ENCODE assay signal across 20 mouse cellular contexts in genomic region chr2:72269651-72270341, GRCm38 (mm10). TPM values are rescaled to one million over a fixed set of nuclear protein-coding genes. Genes with fewer than 3 reads are reported as not detected.
DNase-seq lines count a peak whose midpoint lies in the region; ATAC-seq and TF ChIP-seq lines count a peak whose summit lies in the region.
"Had no signal": no experiment of that assay in that cellular context is flagged by ENCODE, and none has a peak within 500 bp of the region (broad histone marks: within the 10 kb centered on the region; RNA-seq: fewer than 3 reads in every experiment).

No protein-coding gene starts in this region.

- intact Hi-C loops in heart, adult 2 months (cut with DNase I) = no loop called here
- intact Hi-C loops in heart, postnatal 25 days (cut with DNase I) = no loop called here

- peak overlapping the region; percentile 85 for H3K27ac ChIP-seq in heart, adult 2 months
- peak overlapping the region; percentile 92 for H3K27ac ChIP-seq in bone marrow macrophage, adult 2 months (ENCODE audit: insufficient read depth, low read depth, low read length)
- H3K27ac ChIP-seq in heart, postnatal 0 days (ENCODE audit: low read depth) = peak overlapping the region; percentile 96
- peak overlapping the region; percentile 76 for H3K27ac ChIP-seq in macrophage
- no peak overlapping the region for H3K27ac ChIP-seq in liver, postnatal 0 days (ENCODE audit: low read depth)
- H3K27ac ChIP-seq: embryonic facial prominence, embryonic 15.5 days; left cerebral cortex, adult 2 months; limb, embryonic 12.5 days; liver, embryonic 15.5 days; midbrain, embryonic 12.5 days had no signal

- no peaks in the 10 kb centered on the region for H3K27me3 ChIP-seq in heart, adult 2 months (ENCODE audit: control insufficient read depth, insufficient read depth, low read length)
- no peaks in the 10 kb centered on the region for H3K27me3 ChIP-seq in heart, postnatal 0 days (ENCODE audit: control insufficient read depth, insufficient read depth, low read length)
- no peaks in the 10 kb centered on the region for H3K27me3 ChIP-seq in liver, postnatal 0 days (ENCODE audit: insufficient read depth, low read length)
- H3K27me3 ChIP-seq: embryonic facial prominence, embryonic 15.5 days; limb, embryonic 12.5 days; liver, embryonic 15.5 days; midbrain, embryonic 12.5 days had no signal

- TF ChIP-seq CTCF in heart, adult 2 months (IDR thresholded peaks at IDR 0.05) = no peak
- TF ChIP-seq CTCF in bone marrow macrophage, adult 2 months (IDR thresholded peaks at IDR 0.05; ENCODE audit: low read depth, low read length) = no peak
- TF ChIP-seq CTCF in heart, postnatal 0 days (IDR thresholded peaks at IDR 0.05; ENCODE audit: low read depth) = no peak
- TF ChIP-seq CTCF in liver, postnatal 0 days (IDR thresholded peaks at IDR 0.05; ENCODE audit: low read depth) = no peak

- peak overlapping the region; percentile 60; the same call in 1 of the 2 replicates for H3K9ac ChIP-seq in heart, adult 2 months (ENCODE audit: low read depth, low read length)
- H3K9ac ChIP-seq in heart, postnatal 0 days (replicated peaks; ENCODE audit: low read depth, low read length) = peak overlapping the region; percentile 46; the same call in 1 of the 2 replicates
- no peak overlapping the region for H3K9ac ChIP-seq in liver, postnatal 0 days (replicated peaks)
- H3K9ac ChIP-seq: embryonic facial prominence, embryonic 15.5 days; limb, embryonic 12.5 days; liver, embryonic 15.5 days; midbrain, embryonic 12.5 days had no signal

- DNase-seq in heart, adult 2 months = peak in 1 of 2 experiments; percentile 31
- no peak for DNase-seq in heart, postnatal 25 days (ENCODE audit: low spot score)
- peak; percentile 87 for DNase-seq in heart, postnatal 0 days (ENCODE audit: low spot score)
- no peak for DNase-seq in liver, postnatal 0 days
- no peak for DNase-seq in frontal cortex, postnatal 10 days (ENCODE audit: low spot score in 2 of 2)
- DNase-seq: adrenal gland, adult 8-10 months; cerebellum, adult 2 months; kidney, adult 2 months; kidney, postnatal 4 days; right cerebral cortex, adult 18-20 months; thymus, postnatal 36 days had no signal

- H3K36me3 ChIP-seq in heart, adult 2 months (ENCODE audit: control insufficient read depth, insufficient read depth, low read length) = no peaks in the 10 kb centered on the region
- no peaks in the 10 kb centered on the region for H3K36me3 ChIP-seq in heart, postnatal 0 days (replicated peaks; ENCODE audit: control insufficient read depth, insufficient read depth, low read length)
- no peaks in the 10 kb centered on the region for H3K36me3 ChIP-seq in macrophage (ENCODE audit: inconsistent target)
- no peaks in the 10 kb centered on the region for H3K36me3 ChIP-seq in liver, postnatal 0 days (replicated peaks; ENCODE audit: insufficient read depth, low read length)
- H3K36me3 ChIP-seq: embryonic facial prominence, embryonic 15.5 days; G1E; limb, embryonic 12.5 days; liver, embryonic 15.5 days; midbrain, embryonic 12.5 days had no signal

- H3K79me2 ChIP-seq in heart, adult 2 months (replicated peaks; ENCODE audit: control insufficient read depth, insufficient read depth, low read length) = no peaks in the 10 kb centered on the region
- H3K79me2 ChIP-seq in macrophage (ENCODE audit: inconsistent target) = no peaks in the 10 kb centered on the region

- no peak overlapping the region for H3K4me3 ChIP-seq in heart, adult 2 months
- peak overlapping the region; percentile 34; the same call in 1 of the 2 replicates for H3K4me3 ChIP-seq in bone marrow macrophage, adult 2 months (ENCODE audit: insufficient read depth, low read length)
- H3K4me3 ChIP-seq in heart, postnatal 0 days (ENCODE audit: low read depth, low read length) = peak overlapping the region; percentile 24; the same call in 1 of the 2 replicates
- no peak overlapping the region for H3K4me3 ChIP-seq in macrophage (ENCODE audit: inconsistent target)
- no peak overlapping the region for H3K4me3 ChIP-seq in liver, postnatal 0 days (ENCODE audit: low read depth, low read length)
- H3K4me3 ChIP-seq: embryonic facial prominence, embryonic 15.5 days; left cerebral cortex, adult 2 months; limb, embryonic 12.5 days; liver, embryonic 15.5 days; midbrain, embryonic 12.5 days; myocyte had no signal

- no peak for TF ChIP-seq EP300 in heart, adult 2 months (IDR thresholded peaks at IDR 0.05; ENCODE audit: insufficient read depth, low read depth, low read length)
- TF ChIP-seq EP300 in heart, postnatal 0 days (IDR thresholded peaks at IDR 0.05; ENCODE audit: low read depth) = 0 out of 2 replicates have a peak, but pooled peaks have one; percentile 26
- TF ChIP-seq EP300 in liver, postnatal 0 days (IDR thresholded peaks at IDR 0.05; ENCODE audit: low read depth) = no peak

- peaks cover 1% of the 10 kb centered on the region for H3K4me1 ChIP-seq in heart, adult 2 months (ENCODE audit: control insufficient read depth, insufficient read depth, low read length)
- H3K4me1 ChIP-seq in bone marrow macrophage, adult 2 months (ENCODE audit: control insufficient read depth, insufficient read depth, low read length) = peaks cover 20% of the 10 kb centered on the region
- H3K4me1 ChIP-seq in heart, postnatal 0 days (ENCODE audit: control insufficient read depth, insufficient read depth) = no peaks in the 10 kb centered on the region
- H3K4me1 ChIP-seq in liver, postnatal 0 days (ENCODE audit: insufficient read depth) = no peaks in the 10 kb centered on the region
- H3K4me1 ChIP-seq: limb, embryonic 12.5 days; liver, embryonic 15.5 days; midbrain, embryonic 12.5 days had no signal

- peak overlapping the region; percentile 39 for H3K4me2 ChIP-seq in heart, postnatal 0 days (ENCODE audit: low read depth, low read length)
- no peak overlapping the region for H3K4me2 ChIP-seq in liver, postnatal 0 days (ENCODE audit: low read depth, low read length)
- H3K4me2 ChIP-seq: embryonic facial prominence, embryonic 15.5 days; limb, embryonic 12.5 days; liver, embryonic 15.5 days; midbrain, embryonic 12.5 days had no signal

- WGBS in heart, adult 2 months = 50% methylated on average over 4 of the region's 4 CpGs
- 22% methylated on average over 4 of the region's 4 CpGs for WGBS in heart, postnatal 0 days
- 94% methylated on average over 2 of the region's 4 CpGs for WGBS in macrophage (ENCODE audit: missing documents)
- 52% methylated on average over 4 of the region's 4 CpGs for WGBS in liver, postnatal 0 days (ENCODE audit: insufficient replicate concordance)

- TF ChIP-seq POLR2A in heart, adult 2 months (IDR thresholded peaks at IDR 0.05; ENCODE audit: insufficient read depth, low read depth, low read length) = no peak
- TF ChIP-seq POLR2A in bone marrow macrophage, adult 2 months (IDR thresholded peaks at IDR 0.05; ENCODE audit: borderline replicate concordance, low read depth, low read length) = no peak

- H3K9me3 ChIP-seq in heart, postnatal 0 days (replicated peaks; ENCODE audit: control insufficient read depth, low read length) = no peaks in the 10 kb centered on the region
- H3K9me3 ChIP-seq in liver, postnatal 0 days (ENCODE audit: low read length) = no peaks in the 10 kb centered on the region
- H3K9me3 ChIP-seq: embryonic facial prominence, embryonic 15.5 days; liver, embryonic 15.5 days; midbrain, embryonic 12.5 days had no signal

- peak; percentile 93 for ATAC-seq in heart, postnatal 0 days (ENCODE audit: insufficient read depth, low read depth)
- no peak for ATAC-seq in liver, postnatal 0 days

RNA-seq across cellular contexts. Expression of gene Map3k20, which starts 15.6 kb away (rescaled TPM):
- total RNA-seq in heart, adult 2 months (2021) = 100 to 1,000 TPM; 275 to 303 TPM
- polyA plus RNA-seq in heart, adult 2 months (2012; rRNA removed) = 75.1 and 124 TPM in 2 replicates
- 100 to 1,000 TPM; 271 to 291 TPM for total RNA-seq in heart, postnatal 25 days (2021)
- polyA plus RNA-seq in bone marrow macrophage, adult 2 months (2012; ENCODE audit: insufficient read depth, insufficient read length, missing spikeins) = 16.9 and 20.3 TPM in 2 replicates
- 95.0 and 108 TPM in 2 replicates for total RNA-seq in heart, postnatal 0 days (2014; rRNA removed; ENCODE audit: low replicate concordance)
- 24.4 and 26.1 TPM in 2 replicates for polyA plus RNA-seq in heart, postnatal 0 days (2015; fragmentation: Nextera tagmentation; extraction: Ambion mirVana)
- 100 to 1,000 TPM in 2 of 26 experiments, 10 to 100 TPM in 24; 37.3 to 146 (median 66.1) TPM for total RNA-seq in macrophage (2018; cell fraction: chromatin; rRNA removed)
- 10 to 100 TPM; 14.6 to 38.4 (median 24.7) TPM for total RNA-seq in macrophage (2018; cell fraction: cytosol; rRNA removed)
- 100 to 1,000 TPM in 1 of 26 experiments, 10 to 100 TPM in 25; 21.7 to 109 (median 43.0) TPM for total RNA-seq in macrophage (2018; cell fraction: nucleus; rRNA removed)
- 10.0 to 19.0 TPM (median 16.9 TPM) in 3 replicates for polyA plus RNA-seq in macrophage (2018)
- 4.0 and 4.8 TPM in 2 replicates for polyA plus RNA-seq in liver, postnatal 0 days (2015; fragmentation: Nextera tagmentation; extraction: Ambion mirVana)

Comparison
In these comparisons a context has a peak if more than half of its experiments do, and no peak if none do; other contexts are left out.
1. H3K4me3 ChIP-seq: peak in bone marrow macrophage, adult 2 months (single experiment) and heart, postnatal 0 days (single experiment); none in heart, adult 2 months (single experiment), macrophage (single experiment) and liver, postnatal 0 days (single experiment).